Mouse (Mus musculus) right cerebral cortex, adult 18-20 months (tissue): ENCODE measurements around the gene Olfr871.
"Not testable (repeated sequence)": the region's sequence is repeated elsewhere in the genome, so short reads cannot be mapped to it uniquely, and the experiment has no call there.

Experiments used
- DNase-seq: peaks from one replicate; pipeline ENCODE4 v3.0.0; 2022; ENCODE audit warnings: mixed read lengths

Gene Olfr871

GRCm38 (mm10) chr9:20211907-20212306 lies at the start of gene Olfr871:
TSS of gene Olfr871 (plus strand) at chr9:20212207.
- no peak for DNase-seq

GRCm38 (mm10) chr9:20173957-20174356 lies 38.0 kb upstream of the Olfr871 start, which contains the start of gene Olfr870:
TSS of gene Olfr870 (minus strand) at chr9:20174057.
- no peak for DNase-seq

GRCm38 (mm10) chr9:20179463-20179862 lies 32.5 kb upstream of the Olfr871 start:
- no peak for DNase-seq

- DNase-seq: no peak
Observed at GRCm38 (mm10) chr9:20202131-20202530, 9.9 kb upstream of the Olfr871 start.

GRCm38 (mm10) chr9:20203413-20203984 lies 8.5 kb upstream of the Olfr871 start:
- DNase-seq: not testable (repeated sequence)

GRCm38 (mm10) chr9:20210812-20211211 lies 1.2 kb upstream of the Olfr871 start:
- no peak for DNase-seq

GRCm38 (mm10) chr9:20211477-20211876 lies 530 bp upstream of the Olfr871 start:
- DNase-seq: no peak

GRCm38 (mm10) chr9:20236819-20237218 lies 24.8 kb downstream of the Olfr871 start, which contains the start of gene Olfr872:
TSS of gene Olfr872 (plus strand) at chr9:20237119.
- no peak for DNase-seq

- no peak for DNase-seq
Observed at GRCm38 (mm10) chr9:20237378-20237777, 25.4 kb downstream of the Olfr871 start.
